Mouse (Mus musculus) heart, adult 2 months (tissue): Measurements from ENCODE around the gene Ezr.

Experiments used
- CTCF ChIP-seq: fragments of 200-600 bp; IDR thresholded peaks from 2 replicates; pipeline ENCODE4 v1.8.1; 2022; ENCODE audit warnings: antibody characterized with exemption, mild to moderate bottlenecking, moderate library complexity
- POLR2A ChIP-seq: fragments of 200-500 bp; IDR thresholded peaks from 2 replicates; pipeline ENCODE4 v1.6.1; 2011; ENCODE audit warnings: mild to moderate bottlenecking, low read depth, low read length, control low read depth; ENCODE audit not compliant: insufficient read depth

- no peak for TF ChIP-seq CTCF
- TF ChIP-seq POLR2A, result no peak
Measured at GRCm38 (mm10) chr17:6772490-6772773, 10.2 kb downstream of the Ezr start.
